Mouse (Mus musculus): Measurements from ENCODE around the gene Rilp.
A peak's percentile ranks its signal among the peaks of the same experiment; 100 is the strongest.

The Rilp gene

DNA sequence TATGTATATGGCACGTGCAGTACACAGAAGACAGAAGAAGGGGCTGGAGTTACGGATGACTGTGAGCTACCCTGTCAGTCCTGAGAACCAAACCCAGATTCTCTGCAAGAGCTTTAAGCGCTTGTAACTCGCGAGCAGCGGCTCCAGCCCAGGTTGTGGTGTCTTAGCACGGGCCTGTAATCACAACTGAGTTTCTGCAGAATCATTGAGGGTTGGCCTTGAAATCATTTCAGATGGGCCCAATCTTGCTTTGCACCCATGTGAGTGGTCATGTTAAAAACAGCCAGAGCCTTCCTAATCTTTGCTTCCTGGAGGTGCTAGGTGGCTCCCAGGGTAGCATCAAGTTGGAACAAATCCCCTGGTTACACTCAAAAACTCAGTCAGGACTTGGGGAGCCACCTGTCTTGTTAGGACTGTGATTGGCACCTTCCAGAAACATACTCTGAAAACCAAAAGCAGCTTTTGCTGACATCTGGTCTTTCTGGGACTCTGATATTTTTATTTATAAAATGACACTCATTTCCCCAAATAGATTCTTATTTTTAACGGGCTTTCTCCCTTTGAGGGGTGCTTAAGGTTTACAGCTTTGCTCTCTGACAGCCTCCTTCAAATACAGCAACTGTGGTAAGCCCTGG, 50.1 kb downstream of the Rilp start:
- DNase-seq: peak; percentile 16

GRCm38 (mm10) chr11:75560530-75561409, 50.9 kb downstream of the Rilp start:
- DNase-seq: peak; percentile 56

DNA sequence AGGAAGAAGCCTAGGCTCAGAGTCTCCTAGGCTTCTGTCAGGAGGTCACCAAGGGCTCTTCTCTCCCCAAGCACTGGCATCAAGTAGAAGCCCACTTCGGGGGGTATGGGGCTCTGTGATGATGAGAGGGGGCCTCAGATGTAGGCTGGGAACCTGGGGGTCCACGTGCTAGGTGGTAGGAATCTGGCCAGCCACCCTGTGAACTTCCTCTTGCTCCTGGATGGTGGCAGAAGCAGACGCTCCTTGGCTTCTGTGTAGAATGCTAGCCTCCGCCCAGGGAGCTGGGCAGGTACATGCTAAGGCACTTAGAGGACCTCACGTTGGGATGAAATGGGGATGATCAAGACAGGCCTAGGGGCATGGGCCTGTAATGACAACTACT, 51.5 kb downstream of the Rilp start:
- no peak for DNase-seq

All from cerebellum, adult 9-11 months (tissue).